Mouse (Mus musculus) left cerebral cortex, postnatal 4 days (tissue): ENCODE results near the gene Caln1. TPM values are rescaled to one million over a fixed set of nuclear protein-coding genes. Genes with fewer than 3 reads are reported as not detected.

Experiments
- DNase-seq: peaks from one replicate; pipeline ENCODE4 v3.0.0-alpha.2; 2022
- intact Hi-C: fragments of 180-260 bp; cut with DNase I; formaldehyde crosslinking; loops from one replicate; pipeline ENCODE4 v1.15.1; 2025
- total RNA-seq, 2 experiments: library from RNA; stranded (reverse); gene quantifications; 2 replicates each; pipeline ENCODE4 v1.2.3; 2021

The Caln1 gene
- total RNA-seq, 2 experiments from 2014 or later: 150 to 161 TPM

- intact Hi-C loops: no loop called here
- no peak for DNase-seq
Measured at GRCm38 (mm10) chr5:130673092-130673491, 303.8 kb downstream of the Caln1 start.

DNA sequence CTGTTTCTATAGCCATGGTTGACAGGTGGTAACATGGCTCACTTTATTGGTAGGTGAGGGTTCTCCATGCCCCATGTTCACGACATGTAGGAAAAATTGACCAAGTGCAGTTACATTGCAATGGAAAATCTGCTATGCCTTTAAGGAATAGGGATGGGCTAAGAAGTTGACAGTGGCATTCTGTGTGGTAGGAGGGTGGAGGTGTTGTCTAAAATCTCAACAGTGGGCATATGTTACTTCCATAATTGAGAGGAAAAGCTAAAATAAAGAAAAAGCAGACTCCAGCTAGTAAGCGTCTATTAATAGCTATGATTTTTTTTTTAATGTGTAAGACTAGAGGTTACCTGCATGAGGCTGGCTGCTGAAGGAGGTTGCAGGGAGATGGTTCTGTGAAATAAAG lies 308.6 kb downstream of the Caln1 start:
- DNase-seq: no peak
- intact Hi-C loops: no loop called here

DNA sequence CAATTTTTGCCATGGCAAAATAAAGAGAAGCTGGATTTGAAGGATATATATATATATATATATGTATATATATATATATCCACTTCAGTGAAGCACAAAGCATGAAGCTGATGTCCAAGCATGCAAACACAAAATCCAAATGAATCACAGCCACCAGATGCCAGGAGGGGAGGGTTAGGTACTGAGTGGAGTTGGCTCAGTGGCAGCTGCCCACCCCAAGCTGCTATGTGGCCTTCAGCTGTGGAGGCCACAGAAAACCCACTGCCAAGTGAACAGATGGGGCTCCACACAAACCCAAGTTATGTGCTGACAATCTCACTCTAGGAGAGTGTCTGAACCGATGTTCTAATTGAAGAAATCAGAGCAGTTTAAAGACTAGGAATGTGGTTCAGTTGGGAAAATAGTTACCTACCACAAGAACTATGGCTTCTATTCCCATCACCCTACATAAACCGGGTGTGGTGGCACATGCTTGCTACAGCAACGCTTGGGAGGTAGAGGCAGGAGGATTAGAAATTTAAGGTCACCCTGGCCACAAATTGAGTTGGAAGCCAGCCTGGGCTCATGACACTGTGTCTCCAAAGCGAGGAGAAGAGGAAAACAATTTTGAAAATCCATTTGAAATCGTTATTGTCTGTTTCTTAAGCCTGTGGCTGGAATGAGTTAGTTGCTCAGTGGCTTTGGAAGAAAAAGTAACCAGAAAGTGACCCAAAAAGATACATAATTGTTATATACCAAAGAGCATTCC lies 316.8 kb downstream of the Caln1 start:
- intact Hi-C loops: no loop called here

DNA sequence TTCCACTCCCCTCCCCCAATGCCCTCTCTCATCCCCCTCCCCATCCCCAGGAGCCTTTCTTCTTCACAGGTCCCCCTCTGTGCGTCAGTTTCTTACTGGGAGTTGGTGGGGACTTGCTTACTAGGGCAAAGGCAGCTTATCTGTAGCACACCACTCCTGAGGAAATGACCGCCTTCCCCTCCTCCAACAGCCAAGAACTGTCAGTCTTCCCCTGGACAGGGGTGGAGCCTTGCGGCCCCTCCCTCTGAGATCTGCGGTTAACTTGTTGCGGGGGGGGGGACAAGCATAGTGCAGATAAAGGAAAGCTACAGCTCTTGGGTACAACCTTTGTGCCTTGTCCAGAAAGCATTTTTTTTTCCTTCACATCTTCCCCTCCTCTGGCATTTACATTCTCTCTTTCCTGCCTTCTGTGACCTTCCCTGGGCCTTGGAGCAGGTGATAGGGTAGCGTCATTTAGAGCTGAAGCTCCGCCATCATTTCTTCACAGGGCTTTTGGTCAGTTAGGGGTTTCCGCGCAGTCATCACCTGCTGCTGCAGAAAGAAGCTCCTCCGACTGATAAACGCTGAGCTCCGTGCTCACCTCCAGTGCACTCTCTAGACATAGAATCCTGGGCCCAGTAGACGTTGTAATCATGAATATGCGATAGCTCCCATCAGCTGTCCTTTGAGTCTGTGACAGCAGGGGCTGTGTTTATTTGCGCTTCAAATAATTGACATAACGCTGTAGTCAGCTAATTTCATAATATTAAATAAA lies 319.3 kb downstream of the Caln1 start:
- intact Hi-C loops: no loop called here

More for the DNA sequence above, 316.8 kb downstream of the Caln1 start:
- DNase-seq: peak; percentile 74

GRCm38 (mm10) chr5:130691349-130691748 lies 322.1 kb downstream of the Caln1 start:
- no peak for DNase-seq
- intact Hi-C loops: no loop called here

More for the DNA sequence above, 319.3 kb downstream of the Caln1 start:
- DNase-seq: no peak

GRCm38 (mm10) chr5:130699476-130699875 lies 330.2 kb downstream of the Caln1 start:
- intact Hi-C loops: no loop called here
- DNase-seq: no peak

DNA sequence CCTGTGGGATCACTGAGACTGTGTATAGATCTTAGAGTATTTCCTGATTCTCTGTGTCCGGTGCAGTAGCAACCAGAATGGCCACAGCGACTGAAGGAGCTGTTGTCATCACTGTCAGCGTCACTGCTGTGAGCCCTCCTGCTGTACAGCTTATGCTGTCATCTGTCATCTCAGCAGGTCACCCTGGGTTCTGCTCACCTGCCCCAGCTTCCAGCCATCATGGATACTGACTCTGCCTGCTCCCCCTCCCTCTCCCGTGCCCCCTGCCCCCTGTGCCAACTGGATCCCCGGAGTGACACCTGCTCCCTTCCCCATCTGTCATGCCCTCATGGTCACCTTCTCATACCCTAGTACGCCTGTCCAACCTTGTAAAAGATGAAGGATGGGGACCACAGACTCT lies 332.5 kb downstream of the Caln1 start:
- intact Hi-C loops: no loop called here

GRCm38 (mm10) chr5:130702361-130702760 lies 333.1 kb downstream of the Caln1 start:
- intact Hi-C loops: no loop called here
- no peak for DNase-seq

More for the DNA sequence above, 332.5 kb downstream of the Caln1 start:
- peak; percentile 84 for DNase-seq

DNA sequence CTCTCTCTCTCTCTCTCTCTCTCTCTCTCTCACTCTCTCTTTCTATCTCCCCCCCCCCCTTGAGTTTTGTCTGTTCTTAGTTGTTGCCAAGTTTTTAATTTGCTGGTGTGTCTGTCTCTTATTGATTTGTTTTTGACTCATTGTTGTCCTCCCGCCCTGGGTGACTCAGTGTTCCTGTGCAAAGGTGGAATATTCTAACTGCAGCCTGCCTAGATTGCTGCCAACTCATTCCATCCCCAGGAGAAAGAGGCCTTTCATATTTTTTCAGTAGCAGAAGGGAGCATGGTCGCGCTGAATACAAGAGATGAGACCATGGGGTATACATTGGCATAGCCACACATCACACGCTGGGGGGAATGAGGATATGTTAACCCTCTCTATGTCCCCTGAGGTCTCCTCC lies 335.6 kb downstream of the Caln1 start:
- intact Hi-C loops: no loop called here
- DNase-seq: peak; percentile 27

GRCm38 (mm10) chr5:130706202-130706855 lies 337.1 kb downstream of the Caln1 start:
- intact Hi-C loops: no loop called here

DNA sequence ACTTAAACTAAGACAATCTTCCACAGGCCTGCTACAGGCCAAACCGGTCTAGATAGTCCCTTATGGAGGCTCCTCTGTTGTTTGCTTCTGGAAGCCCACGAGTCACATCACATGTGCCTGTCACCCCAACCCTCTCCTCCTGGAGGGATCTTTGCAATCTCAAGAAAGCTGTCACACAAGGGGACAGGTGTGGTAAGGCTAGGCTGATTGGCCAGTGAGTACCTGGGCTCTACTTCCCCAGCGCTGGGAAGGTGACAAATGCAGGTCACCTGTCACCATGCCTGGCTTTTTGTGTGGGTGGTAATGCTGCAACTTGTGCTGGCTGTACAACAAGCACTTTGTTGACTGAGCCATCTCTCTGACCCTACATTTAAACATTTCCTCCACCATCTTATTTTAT lies 338.5 kb downstream of the Caln1 start:
- DNase-seq: no peak
- intact Hi-C loops: no loop called here

More at GRCm38 (mm10) chr5:130706202-130706855, 337.1 kb downstream of the Caln1 start:
- no peak for DNase-seq

DNA sequence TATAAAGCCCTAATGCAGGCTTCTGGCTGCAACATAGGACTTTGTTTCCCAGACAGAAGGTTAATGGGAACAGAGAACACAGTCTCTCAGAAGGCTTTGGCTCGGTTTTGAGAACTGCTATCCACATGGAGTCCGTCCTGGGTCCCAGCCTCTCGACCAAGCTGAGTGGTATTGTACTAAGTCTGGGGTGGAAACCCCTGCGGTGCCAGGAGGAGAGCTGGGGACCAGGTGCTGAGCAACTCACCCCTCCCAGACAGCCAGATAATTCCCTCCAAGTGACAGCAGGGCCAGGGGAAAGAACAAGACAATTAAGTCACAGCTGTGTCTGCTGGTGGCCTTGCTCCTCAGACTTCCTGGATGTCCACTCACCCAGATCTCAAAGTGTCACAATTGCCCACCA lies 339.4 kb downstream of the Caln1 start:
- DNase-seq: peak; percentile 59
- intact Hi-C loops: no loop called here

DNA sequence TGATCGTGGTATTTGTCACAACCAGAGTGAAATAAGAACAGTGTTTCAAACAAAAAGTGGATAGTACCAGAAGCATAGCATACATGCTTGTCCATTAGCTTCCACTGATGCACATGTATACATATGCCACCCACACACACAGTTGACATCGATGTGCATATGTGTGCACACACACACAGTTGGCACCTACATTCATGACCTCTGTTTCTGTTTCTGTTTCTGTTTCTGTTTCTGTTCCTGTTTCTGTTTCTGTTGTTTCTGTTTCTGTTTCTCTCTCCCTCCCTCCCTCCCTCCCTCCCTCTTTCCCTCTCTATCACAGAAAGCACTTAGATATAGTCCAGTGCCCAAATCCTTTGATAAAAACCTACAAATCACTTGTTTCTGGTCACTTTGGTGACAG lies 342.4 kb downstream of the Caln1 start:
- intact Hi-C loops: no loop called here
- no peak for DNase-seq

DNA sequence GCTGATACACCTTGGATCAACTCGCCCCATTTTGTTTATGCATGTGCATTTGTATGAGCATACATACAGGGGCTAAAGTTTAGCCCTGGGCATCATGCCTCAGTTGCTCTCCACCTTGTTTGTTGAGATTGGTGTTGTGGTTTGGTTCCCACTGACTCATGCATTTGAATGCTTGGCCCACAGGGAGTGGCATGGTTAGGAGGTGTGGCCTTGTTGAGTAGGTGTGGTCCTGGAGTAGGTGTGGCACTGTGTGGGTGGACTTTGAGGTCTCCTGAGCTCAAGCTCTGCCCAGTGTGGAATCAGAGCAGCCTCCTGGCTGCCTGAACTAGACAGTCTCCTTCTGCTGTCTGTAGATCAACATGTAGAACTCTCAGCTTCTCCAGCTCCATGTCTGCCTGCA lies 343.0 kb downstream of the Caln1 start:
- no peak for DNase-seq
- intact Hi-C loops: no loop called here

GRCm38 (mm10) chr5:130715181-130715580 lies 345.9 kb downstream of the Caln1 start:
- intact Hi-C loops: no loop called here
- peak; percentile 52 for DNase-seq

- intact Hi-C loops: no loop called here
- DNase-seq: peak; percentile 18
Measured at GRCm38 (mm10) chr5:130718385-130718784, 349.1 kb downstream of the Caln1 start.

GRCm38 (mm10) chr5:130742171-130742570 lies 372.9 kb downstream of the Caln1 start:
- intact Hi-C loops: no loop called here
- DNase-seq: no peak

DNA sequence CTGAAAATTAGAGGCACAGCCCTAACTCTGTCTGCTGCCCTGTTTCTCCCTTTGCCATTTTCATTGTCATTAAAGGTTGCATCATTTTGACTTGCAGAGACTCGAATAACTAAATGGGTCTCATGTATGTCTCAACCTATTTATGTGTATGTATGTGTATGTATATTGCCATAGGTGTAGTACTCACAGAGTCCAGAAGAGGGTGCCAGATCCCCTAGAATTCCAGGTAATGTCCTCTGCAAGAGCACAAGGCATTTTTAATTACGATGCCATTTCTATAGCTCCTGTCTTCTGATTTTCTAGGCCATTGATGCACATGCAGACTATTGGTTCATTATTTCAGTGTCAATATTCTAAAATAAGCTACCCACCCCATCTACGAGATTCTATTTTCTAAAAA lies 388.3 kb downstream of the Caln1 start:
- no peak for DNase-seq
- intact Hi-C loops: no loop called here

DNA sequence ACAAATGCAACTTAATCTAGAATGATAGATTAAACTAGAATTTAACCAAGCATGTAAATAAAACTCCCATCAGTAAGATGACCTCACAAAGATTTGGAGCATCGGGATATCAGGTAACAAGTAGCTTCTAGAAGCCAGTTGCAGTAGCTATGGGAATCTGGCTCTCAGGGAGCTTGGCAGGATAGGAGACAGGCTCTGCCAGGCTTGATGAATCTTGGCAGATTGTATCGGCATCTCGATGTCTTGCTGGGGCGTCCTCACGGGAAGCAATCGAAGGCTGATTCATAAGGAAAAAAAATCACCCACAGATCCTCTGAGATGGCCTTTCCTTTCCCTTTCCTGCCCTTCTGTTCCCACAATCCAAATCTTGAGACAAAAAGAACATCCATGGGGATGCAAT lies 396.5 kb downstream of the Caln1 start:
- peak; percentile 26 for DNase-seq
- intact Hi-C loops: no loop called here

DNA sequence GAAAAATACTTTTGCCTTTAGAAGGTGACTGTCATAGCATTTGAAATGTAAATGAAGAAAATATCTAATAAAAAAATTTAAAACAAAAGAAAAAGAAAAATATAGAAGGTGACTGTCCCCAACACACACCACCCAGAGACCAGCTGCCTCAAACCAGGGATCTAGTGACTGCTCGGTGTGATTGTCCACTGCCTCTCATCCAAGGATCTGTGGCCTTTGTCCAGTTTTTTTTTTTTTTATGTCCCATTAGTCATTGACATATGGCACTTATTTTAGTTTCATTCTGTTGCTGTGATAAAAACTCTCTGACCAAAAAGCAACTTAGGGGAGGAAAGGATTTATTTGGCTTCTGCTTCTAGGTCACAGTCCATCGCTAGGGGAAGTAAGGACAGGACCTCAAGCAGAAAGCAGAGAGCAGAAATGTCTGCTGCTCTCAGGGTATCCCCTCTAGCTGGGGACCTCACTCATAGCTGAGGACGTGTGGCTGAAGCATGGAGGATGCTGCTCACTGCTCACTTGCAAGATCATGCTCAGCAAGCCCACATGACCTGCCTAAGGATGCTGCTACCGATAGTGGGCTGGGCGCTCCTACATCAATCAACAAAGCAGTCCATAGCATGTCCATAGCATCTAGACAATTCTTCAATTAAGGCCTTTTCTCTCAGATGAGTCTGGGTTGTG lies 401.9 kb downstream of the Caln1 start:
- intact Hi-C loops: no loop called here
- DNase-seq: no peak

DNA sequence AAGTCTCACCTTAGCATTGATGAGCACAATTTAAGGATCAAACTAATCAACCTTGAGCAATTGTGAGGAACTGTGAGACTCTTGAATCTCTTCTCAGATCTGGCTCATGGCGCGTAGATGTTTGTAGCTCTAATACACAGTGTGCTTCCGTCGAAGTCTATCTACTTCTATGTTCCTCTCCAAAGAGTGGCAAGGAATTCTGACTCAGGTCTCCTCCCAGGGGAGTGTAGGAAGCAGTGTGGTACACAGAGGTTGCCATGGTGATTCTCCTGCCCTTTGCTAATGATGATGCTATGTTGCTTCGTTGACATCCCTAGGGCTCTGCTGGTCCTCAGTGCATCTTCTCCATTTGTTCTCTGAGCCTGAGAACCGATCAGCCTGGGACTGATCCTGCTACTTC lies 403.2 kb downstream of the Caln1 start:
- intact Hi-C loops: no loop called here
- DNase-seq: no peak
